Mouse (Mus musculus) cortical plate, adult 2 months (tissue): Measurements from ENCODE around the gene Phf19.

Experiments
- CTCF ChIP-seq: fragments of 200-500 bp; IDR thresholded peaks from 2 replicates; pipeline ENCODE4 v1.5.1; 2011; ENCODE audit warnings: mild to moderate bottlenecking, control low read depth, low read length; ENCODE audit not compliant: insufficient read depth; ENCODE audit errors: extremely low read depth
- POLR2A ChIP-seq: fragments of 200-500 bp; IDR thresholded peaks from 2 replicates; pipeline ENCODE4 v1.6.1; 2011; ENCODE audit warnings: mild to moderate bottlenecking, low read length, control low read depth; ENCODE audit not compliant: insufficient read depth; ENCODE audit errors: extremely low read depth

DNA sequence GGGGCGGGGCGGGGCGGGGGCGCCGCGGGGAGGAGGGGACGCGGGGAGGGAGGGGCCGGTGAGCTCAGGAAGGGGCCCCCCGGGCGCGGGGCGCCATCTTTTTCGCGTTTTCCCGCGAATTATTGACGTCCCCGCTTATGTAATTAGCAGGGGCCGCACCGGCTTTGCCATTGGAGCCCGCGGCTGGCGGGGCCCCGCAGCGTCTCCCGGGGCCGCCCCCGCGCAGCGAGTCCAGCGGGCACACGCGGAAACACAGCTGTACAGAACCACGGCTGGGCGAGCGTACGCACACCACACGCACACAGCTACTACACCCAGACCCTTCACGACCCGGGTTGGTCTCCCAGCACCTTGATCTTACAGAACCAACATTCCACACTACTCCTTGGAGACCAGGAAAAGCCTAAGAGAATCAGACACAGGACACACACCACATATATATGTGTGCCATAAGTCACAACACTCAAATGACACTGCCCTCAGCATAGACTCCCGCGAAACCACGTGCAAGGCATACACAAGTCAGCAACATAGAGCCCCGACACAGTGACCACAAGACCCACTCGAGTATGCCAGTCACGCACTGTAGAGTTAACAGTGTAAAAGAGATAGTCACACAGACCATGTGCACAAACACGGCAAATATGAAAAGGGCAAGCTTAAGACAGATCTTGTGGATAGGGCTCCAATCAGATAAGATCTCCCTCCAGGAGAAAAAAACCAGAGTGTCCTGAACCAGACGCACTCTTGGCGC lies 420 bp upstream of the Phf19 start:
- no peak for TF ChIP-seq CTCF
- no peak for TF ChIP-seq POLR2A
